Mouse (Mus musculus) left cerebral cortex, adult 8-10 months (tissue): Measurements from ENCODE around the gene Copa. TPM values are rescaled to one million over a fixed set of nuclear protein-coding genes. Genes with fewer than 3 reads are reported as not detected.

Experiments
- DNase-seq, 2 experiments: peaks; one replicate each; pipeline ENCODE4 v3.0.0; 2022; ENCODE audit warnings: low spot score in 2 of 2
- total RNA-seq, 4 experiments: library from RNA; stranded (reverse); gene quantifications; 2 replicates each; pipeline ENCODE4 v1.2.4; 2022

The Copa gene
- 100 to 1,000 TPM; 138 to 149 (median 144) TPM for total RNA-seq

- DNase-seq = peak; percentile 82 to 91
Measured at GRCm38 (mm10) chr1:172082101-172082898, at the start of gene Copa, which contains the start of gene Ncstn. TSS of gene Copa (plus strand) at chr1:172082529. TSS of gene Ncstn (minus strand) at chr1:172082795.

GRCm38 (mm10) chr1:172046410-172046809, 35.9 kb upstream of the Copa start:
- DNase-seq = no peak

GRCm38 (mm10) chr1:172046938-172047337, 35.4 kb upstream of the Copa start:
- peak in 1 of 2 experiments; percentile 50 for DNase-seq

GRCm38 (mm10) chr1:172048241-172048734, 34.0 kb upstream of the Copa start:
- no peak for DNase-seq

GRCm38 (mm10) chr1:172049131-172049782, 33.1 kb upstream of the Copa start:
- DNase-seq = no peak

GRCm38 (mm10) chr1:172052766-172053279, 29.5 kb upstream of the Copa start:
- DNase-seq = no peak

- DNase-seq = peak in 1 of 2 experiments; percentile 37
Measured at GRCm38 (mm10) chr1:172053541-172054440, 28.5 kb upstream of the Copa start.

- DNase-seq = no peak
Measured at GRCm38 (mm10) chr1:172056251-172056650, 26.1 kb upstream of the Copa start.

- peak in 1 of 2 experiments; percentile 60 for DNase-seq
Measured at GRCm38 (mm10) chr1:172057491-172057921, 24.8 kb upstream of the Copa start, which contains the start of gene Nhlh1. TSS of gene Nhlh1 (minus strand) at chr1:172057573.

GRCm38 (mm10) chr1:172058321-172058720, 24.0 kb upstream of the Copa start:
- no peak for DNase-seq

- no peak for DNase-seq
Measured at GRCm38 (mm10) chr1:172058874-172059273, 23.5 kb upstream of the Copa start.

- DNase-seq = no peak
Measured at GRCm38 (mm10) chr1:172060659-172061058, 21.7 kb upstream of the Copa start.

GRCm38 (mm10) chr1:172061217-172061616, 21.1 kb upstream of the Copa start:
- no peak for DNase-seq

- no peak for DNase-seq
Measured at GRCm38 (mm10) chr1:172062101-172062500, 20.2 kb upstream of the Copa start.

GRCm38 (mm10) chr1:172063291-172064023, 18.9 kb upstream of the Copa start:
- DNase-seq = no peak

GRCm38 (mm10) chr1:172064613-172065141, 17.7 kb upstream of the Copa start:
- no peak for DNase-seq

GRCm38 (mm10) chr1:172070227-172070626, 12.1 kb upstream of the Copa start:
- DNase-seq = no peak

- no peak for DNase-seq
Measured at GRCm38 (mm10) chr1:172071556-172071955, 10.8 kb upstream of the Copa start.

GRCm38 (mm10) chr1:172072604-172073003, 9.7 kb upstream of the Copa start:
- no peak for DNase-seq

GRCm38 (mm10) chr1:172077981-172078380, 4.3 kb upstream of the Copa start:
- no peak for DNase-seq
